In the genomic region with DNA sequence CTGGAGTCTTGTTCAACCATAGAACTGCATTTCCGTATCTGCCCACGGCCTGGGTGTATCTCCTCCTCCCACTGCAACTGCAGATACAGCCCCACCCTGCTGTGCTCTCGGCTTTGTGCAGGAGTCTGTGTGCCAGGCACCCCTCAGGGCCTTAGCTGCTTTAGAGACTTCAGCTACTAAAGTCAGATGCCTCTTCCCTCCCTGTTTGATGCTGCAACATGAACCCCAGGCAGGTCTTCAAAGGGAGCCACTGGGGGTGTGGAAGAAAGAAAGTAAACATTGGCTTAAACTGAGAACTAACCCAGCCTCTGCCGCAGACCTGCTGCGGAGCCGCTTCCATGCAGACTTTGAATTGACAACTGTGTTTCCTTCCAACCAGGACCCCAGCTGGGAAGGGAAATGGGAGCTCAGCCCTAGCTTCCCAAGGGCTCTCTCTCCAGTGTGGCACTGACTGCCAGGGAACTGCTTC, we compare ENCODE assay signal across 12 mouse cellular contexts.
DNase-seq lines count a peak whose midpoint lies in the region; ATAC-seq and TF ChIP-seq lines count a peak whose summit lies in the region.
"Had no signal": no experiment of that assay in that cellular context is flagged by ENCODE, and none has a peak within 500 bp of the region (broad histone marks: within the 10 kb centered on the region; RNA-seq: fewer than 3 reads in every experiment).

No protein-coding gene starts in this region.

- TF ChIP-seq CTCF in stomach, postnatal 0 days (IDR thresholded peaks at IDR 0.05; ENCODE audit: low read depth) = peak; percentile 5; the same call in 1 of the 2 replicates

- no peaks in the 10 kb centered on the region for H3K27me3 ChIP-seq in forebrain, embryonic 15.5 days
- H3K27me3 ChIP-seq in forebrain, embryonic 13.5 days = no peaks in the 10 kb centered on the region
- H3K27me3 ChIP-seq in intestine, embryonic 16.5 days (replicated peaks; ENCODE audit: control insufficient read depth, insufficient read depth, low read length) = no peaks in the 10 kb centered on the region; the same call in 1 of the 2 replicates
- H3K27me3 ChIP-seq in stomach, postnatal 0 days (ENCODE audit: control insufficient read depth, insufficient read depth, low read length) = no peaks in the 10 kb centered on the region
- H3K27me3 ChIP-seq: neural tube, embryonic 15.5 days had no signal

- 0 out of 2 replicates have a peak, but pooled peaks have one; percentile 32 for ATAC-seq in forebrain, embryonic 15.5 days (replicated peaks)
- no peak for ATAC-seq in forebrain, embryonic 13.5 days
- peak; percentile 78 for ATAC-seq in intestine, embryonic 16.5 days
- peak; percentile 56; the same call in 1 of the 2 replicates for ATAC-seq in stomach, postnatal 0 days (ENCODE audit: low FRiP score, low TSS enrichment)

- H3K4me1 ChIP-seq in forebrain, embryonic 15.5 days = peaks cover 17% of the 10 kb centered on the region
- H3K4me1 ChIP-seq in forebrain, embryonic 13.5 days = peaks cover 20% of the 10 kb centered on the region
- peaks cover 12% of the 10 kb centered on the region for H3K4me1 ChIP-seq in intestine, embryonic 16.5 days (ENCODE audit: control insufficient read depth, insufficient read depth, low read length)
- H3K4me1 ChIP-seq in stomach, postnatal 0 days (replicated peaks; ENCODE audit: control insufficient read depth, insufficient read depth) = no peaks in the 10 kb centered on the region

- DNase-seq in lung, postnatal 36 days = peak; percentile 4
- DNase-seq in lung, postnatal 14 days = no peak
- DNase-seq in stomach, postnatal 0 days (ENCODE audit: low spot score) = peak; percentile 58
- DNase-seq in ovary, postnatal 10 days (ENCODE audit: low spot score) = no peak
- no peak for DNase-seq in gastrocnemius, postnatal 14 days
- DNase-seq: kidney, adult 2 months; lung, postnatal 10 days had no signal

- no peak overlapping the region for H3K9ac ChIP-seq in forebrain, embryonic 15.5 days (replicated peaks)
- H3K9ac ChIP-seq in forebrain, embryonic 13.5 days = no peak overlapping the region
- H3K9ac ChIP-seq in intestine, embryonic 16.5 days (ENCODE audit: low read depth, low read length) = peak overlapping the region; percentile 6; the same call in 1 of the 2 replicates
- no peak overlapping the region for H3K9ac ChIP-seq in stomach, postnatal 0 days (ENCODE audit: low read length)
- H3K9ac ChIP-seq: neural tube, embryonic 15.5 days had no signal

- 7% methylated on average over 6 of the region's 6 CpGs for WGBS in forebrain, embryonic 15.5 days
- WGBS in forebrain, embryonic 13.5 days = 8% methylated on average over 6 of the region's 6 CpGs
- WGBS in intestine, embryonic 16.5 days = 5% methylated on average over 6 of the region's 6 CpGs
- WGBS in stomach, postnatal 0 days = 7% methylated on average over 6 of the region's 6 CpGs

- no peak overlapping the region for H3K4me3 ChIP-seq in forebrain, embryonic 15.5 days
- H3K4me3 ChIP-seq in forebrain, embryonic 13.5 days = no peak overlapping the region
- H3K4me3 ChIP-seq in intestine, embryonic 16.5 days (ENCODE audit: low read length) = no peak overlapping the region
- no peak overlapping the region for H3K4me3 ChIP-seq in stomach, postnatal 0 days (ENCODE audit: low read depth, low read length)
- H3K4me3 ChIP-seq: erythroblast, embryonic 14.5 days; neural tube, embryonic 15.5 days had no signal

- TF ChIP-seq EP300 in stomach, postnatal 0 days (optimal IDR thresholded peaks at IDR 0.05) = no peak

- intact Hi-C loops in gastrocnemius, postnatal 14 days (cut with DNase I; ENCODE audit: low total_unique reads) = no loop called here

- no peaks in the 10 kb centered on the region for H3K36me3 ChIP-seq in forebrain, embryonic 15.5 days
- no peaks in the 10 kb centered on the region for H3K36me3 ChIP-seq in forebrain, embryonic 13.5 days (ENCODE audit: poor library complexity, severe bottlenecking)
- no peaks in the 10 kb centered on the region for H3K36me3 ChIP-seq in intestine, embryonic 16.5 days (ENCODE audit: control insufficient read depth, insufficient read depth, low read length)
- H3K36me3 ChIP-seq in stomach, postnatal 0 days (ENCODE audit: control insufficient read depth, insufficient read depth, low read length) = no peaks in the 10 kb centered on the region
- H3K36me3 ChIP-seq: neural tube, embryonic 15.5 days had no signal

- no peak overlapping the region for H3K27ac ChIP-seq in forebrain, embryonic 15.5 days (replicated peaks)
- no peak overlapping the region for H3K27ac ChIP-seq in forebrain, embryonic 13.5 days
- H3K27ac ChIP-seq in intestine, embryonic 16.5 days (ENCODE audit: low read length) = no peak overlapping the region
- H3K27ac ChIP-seq in stomach, postnatal 0 days (replicated peaks) = no peak overlapping the region; the same call in 1 of the 2 replicates
- H3K27ac ChIP-seq: neural tube, embryonic 15.5 days had no signal

- no peaks in the 10 kb centered on the region for H3K9me3 ChIP-seq in forebrain, embryonic 15.5 days
- H3K9me3 ChIP-seq in forebrain, embryonic 13.5 days (replicated peaks) = no peaks in the 10 kb centered on the region
- no peaks in the 10 kb centered on the region for H3K9me3 ChIP-seq in intestine, embryonic 16.5 days (ENCODE audit: control insufficient read depth, low read length)
- H3K9me3 ChIP-seq in stomach, postnatal 0 days (ENCODE audit: control insufficient read depth, low read length) = no peaks in the 10 kb centered on the region
- H3K9me3 ChIP-seq: neural tube, embryonic 15.5 days had no signal

- H3K4me2 ChIP-seq in forebrain, embryonic 15.5 days (replicated peaks) = no peak overlapping the region
- no peak overlapping the region for H3K4me2 ChIP-seq in forebrain, embryonic 13.5 days
- H3K4me2 ChIP-seq in intestine, embryonic 16.5 days (ENCODE audit: low read depth, low read length) = peak overlapping the region; percentile 31; the same call in 1 of the 2 replicates
- H3K4me2 ChIP-seq in stomach, postnatal 0 days (replicated peaks; ENCODE audit: low read depth) = no peak overlapping the region
- H3K4me2 ChIP-seq: neural tube, embryonic 15.5 days had no signal

Comparison
In these comparisons a context has a peak if more than half of its experiments do, and no peak if none do; other contexts are left out.
1. DNase-seq: peak in lung, postnatal 36 days (single experiment) and stomach, postnatal 0 days (single experiment); none in lung, postnatal 14 days (single experiment), ovary, postnatal 10 days (single experiment) and gastrocnemius, postnatal 14 days (single experiment).